Mouse (Mus musculus) thymus, adult 2 months (tissue): ENCODE data around the gene Ralgds. TPM values are rescaled to one million over a fixed set of nuclear protein-coding genes. Genes with fewer than 3 reads are reported as not detected.
A peak's percentile ranks its signal among the peaks of the same experiment; 100 is the strongest.

Source experiments
- DNase-seq: peaks from one replicate; pipeline ENCODE4 v3.0.0; 2021
- H3K27ac ChIP-seq: fragments of 200-500 bp; 2 replicates; pipeline ENCODE4 v1.5.1; 2012; ENCODE audit warnings: low read length, control low read depth; ENCODE audit not compliant: control insufficient read depth, insufficient read depth
- H3K27me3 ChIP-seq: fragments of 200-500 bp; 2 replicates; pipeline ENCODE4 v1.6.1; 2012; ENCODE audit warnings: mild to moderate bottlenecking, low read length, moderate library complexity, mixed read lengths; ENCODE audit not compliant: control insufficient read depth, insufficient read depth
- H3K36me3 ChIP-seq: fragments of 200-500 bp; 2 replicates; pipeline ENCODE4 v1.6.1; 2012; ENCODE audit warnings: mild to moderate bottlenecking, low read length, moderate library complexity; ENCODE audit not compliant: control insufficient read depth, insufficient read depth
- H3K4me1 ChIP-seq: fragments of 200-500 bp; replicated peaks from 2 replicates; pipeline ENCODE4 v1.6.1; 2012; ENCODE audit warnings: low read length; ENCODE audit not compliant: control insufficient read depth, insufficient read depth
- H3K4me3 ChIP-seq: fragments of 200-500 bp; 2 replicates; pipeline ENCODE4 v1.5.1; 2012; ENCODE audit warnings: mild to moderate bottlenecking, low read length, control low read depth, moderate library complexity; ENCODE audit not compliant: control insufficient read depth, insufficient read depth
- CTCF ChIP-seq: fragments of 200-500 bp; IDR thresholded peaks from 2 replicates; pipeline ENCODE4 v1.5.1; 2012; ENCODE audit warnings: mild to moderate bottlenecking, control low read depth, low read length, moderate library complexity, borderline replicate concordance; ENCODE audit not compliant: control insufficient read depth, poor library complexity, insufficient read depth; ENCODE audit errors: extremely low read depth
- POLR2A ChIP-seq: fragments of 200-500 bp; IDR thresholded peaks from 2 replicates; pipeline ENCODE4 v1.6.1; 2012; ENCODE audit warnings: mild to moderate bottlenecking, low read length, control low read depth, moderate library complexity; ENCODE audit not compliant: control insufficient read depth, poor library complexity, insufficient read depth; ENCODE audit errors: extremely low read depth
- WGBS: fragments of 180-500 bp; shearing (Covaris S2); methylation state at CpG from one replicate; pipeline ENCODE4 v1.1.7; 2018; 5-methylcytosine and 5-hydroxymethylcytosine counted together
- polyA plus RNA-seq: library from polyadenylated mRNA; depleted of rRNA; stranded (reverse); fragments of >200 nt; gene quantifications from 2 replicates; pipeline ENCODE4 v1.2.3, GENCODE M21; 2012

The Ralgds gene
- polyA plus RNA-seq, 1 experiment = 51.6 TPM

DNA sequence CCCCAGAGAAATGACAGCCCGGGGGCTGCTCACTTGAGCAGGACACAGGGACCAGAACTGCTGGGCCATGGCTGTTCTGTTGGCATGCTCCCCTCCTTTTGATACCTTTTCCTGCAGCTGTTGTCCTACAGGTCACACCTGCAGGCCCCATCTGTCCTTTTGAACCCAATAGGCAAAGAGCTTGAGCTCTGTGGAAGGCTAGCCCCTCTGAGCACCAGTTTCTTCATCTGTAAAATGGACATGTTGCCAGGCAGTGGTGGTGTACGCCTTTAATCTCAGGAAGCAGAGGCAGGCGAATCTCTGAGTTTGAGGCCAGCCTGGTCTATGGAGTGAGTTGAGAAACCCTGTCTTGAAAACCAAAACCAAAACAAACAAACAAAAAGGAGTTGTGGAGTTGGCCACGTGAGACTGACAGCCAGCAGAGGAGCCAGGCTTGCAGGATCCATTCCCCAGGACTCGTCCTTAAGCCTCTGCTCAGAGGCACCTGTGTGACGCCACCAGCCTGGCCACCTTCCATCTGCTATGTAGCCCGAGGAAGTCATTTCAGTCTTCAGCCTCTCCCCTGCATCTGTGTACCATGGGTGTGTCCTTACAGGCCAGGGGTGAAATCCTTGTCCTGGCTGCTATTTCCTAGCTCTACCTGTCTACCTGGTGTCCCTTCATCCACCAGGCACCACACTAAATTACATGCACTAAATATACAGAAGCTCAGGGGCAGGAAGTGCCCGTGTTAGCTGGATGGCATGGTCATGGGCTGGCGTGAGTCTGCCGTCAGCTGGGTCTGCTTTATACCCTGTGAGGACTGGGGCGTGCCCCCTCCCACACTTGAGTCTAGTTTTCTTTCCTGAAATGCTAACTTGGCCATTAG, 24.1 kb downstream of the Ralgds start:
- WGBS = 83% methylated on average over 11 of the region's 11 CpGs
- no peak overlapping the region for H3K27ac ChIP-seq
- TF ChIP-seq POLR2A (no peak), CTCF (no peak)
- peaks cover 40% of the 10 kb centered on the region for H3K4me1 ChIP-seq
- H3K27me3 ChIP-seq = no peaks in the 10 kb centered on the region
- H3K4me3 ChIP-seq = no peak overlapping the region
- DNase-seq = no peak
- no peaks in the 10 kb centered on the region for H3K36me3 ChIP-seq

DNA sequence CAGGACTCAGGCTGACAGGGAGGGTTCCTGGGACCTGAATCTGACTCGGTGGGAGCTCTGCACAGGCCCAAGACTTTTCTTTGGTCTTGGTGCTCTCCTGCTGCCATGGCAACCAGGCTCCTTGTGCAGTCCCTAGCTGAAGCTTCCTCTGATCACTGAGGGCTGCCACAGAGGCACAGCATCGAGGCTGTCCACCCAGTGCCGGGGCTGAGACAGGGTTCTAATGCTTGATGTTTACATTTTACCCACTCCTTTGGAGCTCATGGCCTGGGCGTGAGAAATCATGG, 24.7 kb downstream of the Ralgds start:
- 62% methylated on average over 4 of the region's 4 CpGs for WGBS
- Histone ChIP-seq H3K4me3 (no peak overlapping the region), H3K36me3 (no peaks in the 10 kb centered on the region), H3K27ac (no peak overlapping the region), H3K27me3 (no peaks in the 10 kb centered on the region), H3K4me1 (peaks cover 40% of the 10 kb centered on the region)
- TF ChIP-seq CTCF (no peak), POLR2A (no peak)
- DNase-seq = no peak

DNA sequence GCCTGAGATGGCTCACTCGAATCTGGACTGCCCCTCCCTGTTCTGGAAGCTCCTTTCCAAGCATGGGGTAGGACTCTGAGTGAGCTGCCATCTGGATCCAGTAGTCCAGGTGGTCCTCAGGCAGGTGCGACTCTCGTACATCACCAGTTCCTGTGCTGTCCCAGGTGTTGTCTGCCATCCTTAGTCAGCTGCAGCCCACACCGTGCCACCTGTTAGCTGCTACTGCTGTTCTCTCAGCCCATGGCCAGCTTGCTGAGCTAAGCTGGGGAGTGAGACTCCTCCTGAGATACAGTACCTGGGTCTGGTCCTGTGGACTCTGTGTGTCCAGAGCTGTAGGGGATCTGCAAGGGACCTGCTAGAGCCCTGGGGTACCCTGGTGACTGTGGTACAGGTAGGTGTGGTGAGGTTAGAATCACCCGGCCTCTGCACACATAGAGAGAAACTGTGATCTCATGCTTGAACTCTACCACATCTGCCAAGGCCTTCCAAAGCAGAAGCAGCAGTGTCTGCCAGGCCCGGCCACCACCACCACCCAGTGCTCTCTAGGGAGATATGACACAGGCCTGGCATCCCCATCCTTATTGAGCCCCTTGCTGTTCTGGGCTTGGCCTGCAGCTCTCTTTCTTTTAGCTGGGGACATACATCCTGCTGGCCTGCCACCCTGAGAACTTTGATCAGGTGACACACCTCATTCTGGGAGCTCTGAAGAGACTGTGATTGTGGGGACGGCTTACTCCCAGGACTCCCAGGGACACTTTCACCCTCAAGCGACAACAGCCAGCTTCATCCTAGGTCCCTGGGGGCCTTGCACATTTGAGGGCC, 25.3 kb downstream of the Ralgds start:
- no peak for DNase-seq

DNA sequence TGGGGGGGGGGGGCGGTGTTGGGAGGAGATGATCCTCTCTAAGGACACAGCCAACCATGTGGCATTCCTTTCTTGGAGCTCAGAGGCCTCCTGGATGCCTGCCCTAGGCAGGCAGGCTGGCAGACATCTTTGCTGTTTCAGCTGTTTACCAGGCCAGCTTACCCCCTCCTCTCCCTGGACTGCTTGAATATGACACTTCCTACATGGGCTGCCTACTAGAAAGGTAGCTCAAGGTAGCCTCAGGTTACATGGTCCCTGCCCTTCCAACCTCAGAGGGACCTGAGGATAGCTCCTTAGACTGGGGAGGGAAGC, 25.8 kb downstream of the Ralgds start:
- TF ChIP-seq CTCF (no peak), POLR2A (no peak)
- DNase-seq = no peak
- H3K4me3 ChIP-seq = no peak overlapping the region
- H3K27me3 ChIP-seq = no peaks in the 10 kb centered on the region
- H3K36me3 ChIP-seq = no peaks in the 10 kb centered on the region
- H3K27ac ChIP-seq = no peak overlapping the region
- peaks cover 35% of the 10 kb centered on the region for H3K4me1 ChIP-seq
- 92% methylated on average over 1 of the region's 1 CpGs for WGBS

More for the DNA sequence above, 25.3 kb downstream of the Ralgds start:
- H3K27ac ChIP-seq = no peak overlapping the region
- no peaks in the 10 kb centered on the region for H3K36me3 ChIP-seq
- no peak overlapping the region for H3K4me3 ChIP-seq
- WGBS = 81% methylated on average over 8 of the region's 8 CpGs
- TF ChIP-seq CTCF (no peak), POLR2A (no peak)
- peaks cover 40% of the 10 kb centered on the region for H3K4me1 ChIP-seq
- no peaks in the 10 kb centered on the region for H3K27me3 ChIP-seq

DNA sequence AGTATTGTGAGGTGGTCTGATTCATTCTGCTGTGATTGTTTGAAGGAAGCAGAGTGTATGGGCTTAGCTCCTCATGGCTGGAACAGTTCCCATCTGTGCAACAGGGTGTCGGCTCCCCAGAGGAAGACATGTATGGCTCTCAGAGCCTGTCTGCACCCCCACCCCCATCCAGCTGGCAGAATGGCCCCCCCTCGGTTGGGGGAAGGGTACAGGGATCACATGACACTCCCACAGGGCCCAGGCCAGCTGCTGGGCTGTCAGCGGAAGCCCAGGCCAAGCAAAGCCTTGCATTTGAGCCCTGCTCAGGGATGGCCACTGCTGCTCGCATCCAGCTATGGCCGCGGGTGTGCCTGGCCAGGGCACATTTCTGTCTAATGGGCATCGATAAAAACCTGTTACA, 26.3 kb downstream of the Ralgds start:
- H3K4me3 ChIP-seq = no peak overlapping the region
- no peak for TF ChIP-seq CTCF
- no peak for TF ChIP-seq POLR2A
- no peaks in the 10 kb centered on the region for H3K27me3 ChIP-seq
- no peaks in the 10 kb centered on the region for H3K36me3 ChIP-seq
- 65% methylated on average over 7 of the region's 7 CpGs for WGBS
- H3K27ac ChIP-seq = no peak overlapping the region
- peaks cover 35% of the 10 kb centered on the region for H3K4me1 ChIP-seq
- no peak for DNase-seq

DNA sequence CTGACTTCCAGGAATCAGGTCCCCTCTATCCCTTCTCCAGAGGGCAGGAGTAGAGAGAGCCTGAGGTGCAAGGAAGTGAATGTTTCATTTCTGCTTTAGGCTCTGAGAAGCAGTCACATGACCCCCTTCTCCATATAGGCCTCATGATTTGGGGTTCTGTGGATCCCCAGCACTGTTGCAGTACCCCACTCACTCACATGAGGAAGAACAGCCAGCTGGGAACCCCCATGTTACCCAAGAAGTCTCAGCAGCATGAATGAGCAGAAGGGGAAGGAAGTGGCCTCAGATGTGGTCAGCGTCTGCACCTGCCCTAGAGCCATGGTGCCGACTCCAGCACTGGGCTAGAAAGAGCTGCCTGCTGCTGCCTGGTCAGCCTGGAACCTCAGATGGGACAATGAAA, 27.0 kb downstream of the Ralgds start:
- no peaks in the 10 kb centered on the region for H3K27me3 ChIP-seq
- TF ChIP-seq CTCF = no peak
- no peak for TF ChIP-seq POLR2A
- peak; percentile 49 for DNase-seq
- H3K36me3 ChIP-seq = no peaks in the 10 kb centered on the region
- peaks cover 40% of the 10 kb centered on the region for H3K4me1 ChIP-seq
- no peak overlapping the region for H3K4me3 ChIP-seq
- no peak overlapping the region for H3K27ac ChIP-seq
- 0% methylated on average over 2 of the region's 2 CpGs for WGBS
